Mouse (Mus musculus): Measurements from ENCODE around the gene Apobec4.

DNA sequence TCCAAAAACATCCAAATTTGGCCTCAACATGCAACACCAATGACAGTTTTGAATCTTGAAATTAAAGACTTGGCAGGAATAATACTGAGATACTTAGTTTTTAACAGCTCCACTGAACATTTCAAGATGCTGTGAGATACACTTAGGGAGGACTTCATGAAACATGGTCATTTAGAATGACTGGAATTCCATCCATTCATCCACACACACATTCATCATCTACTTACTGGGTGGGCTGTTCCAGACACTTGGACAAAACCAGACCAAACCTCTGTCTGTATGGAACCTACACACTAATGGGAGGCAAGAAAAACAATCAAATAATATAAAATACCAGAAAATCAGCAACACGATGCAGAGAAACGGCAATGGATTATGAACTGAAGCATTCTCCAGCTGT lies 42.8 kb upstream of the Apobec4 start:
- TF ChIP-seq POLR2A (IDR thresholded peaks at IDR 0.05; ENCODE audit: low read depth, low read length) (no peak), CTCF (IDR thresholded peaks at IDR 0.05; ENCODE audit: borderline replicate concordance, insufficient read depth, low read length) (no peak)
